Mouse (Mus musculus) CH12.LX (cell line): ENCODE results near the gene Ccdc24. TPM values are rescaled to one million over a fixed set of nuclear protein-coding genes. Genes with fewer than 3 reads are reported as not detected.

Source experiments
- DNase-seq: peaks from one replicate; pipeline ENCODE4 v3.0.0-alpha.2; 2013; ENCODE audit errors: extremely low read depth
- H3K27ac ChIP-seq: 2 replicates; pipeline ENCODE4 v1.5.1; 2012; ENCODE audit warnings: low read depth, mild to moderate bottlenecking, control low read depth, moderate library complexity; ENCODE audit not compliant: insufficient read depth
- H3K27me3 ChIP-seq: replicated peaks from 2 replicates; pipeline ENCODE3; 2012; ENCODE audit warnings: inconsistent platforms
- H3K36me3 ChIP-seq, 2 experiments: replicated peaks in 1 of 2; 2 replicates each; pipeline versions ENCODE3 to v1.6.1; 2012; ENCODE audit warnings: inconsistent platforms in 1 of 2, low read length in 1 of 2, mild to moderate bottlenecking in 1 of 2, mixed read lengths in 1 of 2, moderate library complexity in 1 of 2; ENCODE audit not compliant: control insufficient read depth in 1 of 2, insufficient read depth in 1 of 2
- H3K4me1 ChIP-seq, 2 experiments: 2 replicates each; pipeline ENCODE4 v1.6.1; 2012; ENCODE audit warnings: inconsistent platforms in 1 of 2, moderate library complexity in 1 of 2; ENCODE audit not compliant: insufficient read depth in 2 of 2, control insufficient read depth in 1 of 2
- H3K4me2 ChIP-seq: 2 replicates; pipeline ENCODE4 v1.6.1; 2012; ENCODE audit warnings: low read depth, mild to moderate bottlenecking, control low read depth; ENCODE audit not compliant: poor library complexity, insufficient read depth, severe bottlenecking
- H3K4me3 ChIP-seq, 3 experiments: fragments of 150-350 bp in 1 of 3; sonication (generic) in 1 of 3; replicated peaks in 1 of 3; 2 replicates each; pipeline versions ENCODE3 to v1.5.1; 2011 to 2012; ENCODE audit warnings: low read depth in 2 of 3, low read length in 2 of 3, mild to moderate bottlenecking in 2 of 3, moderate library complexity in 2 of 3, control low read depth in 1 of 3, improper control_type of control experiment in 1 of 3, inconsistent platforms in 1 of 3, mixed read lengths in 1 of 3; ENCODE audit not compliant: poor library complexity in 1 of 3
- H3K79me2 ChIP-seq: replicated peaks from 2 replicates; pipeline ENCODE4 v1.6.1; 2012; ENCODE audit warnings: mild to moderate bottlenecking, moderate library complexity; ENCODE audit not compliant: control insufficient read depth, poor library complexity, insufficient read depth, severe bottlenecking; ENCODE audit errors: extremely low read depth
- H3K9ac ChIP-seq: 2 replicates; pipeline ENCODE4 v1.6.1; 2012; ENCODE audit warnings: low read depth, mild to moderate bottlenecking, control low read depth, moderate library complexity; ENCODE audit not compliant: insufficient read depth
- H3K9me3 ChIP-seq: replicated peaks from 2 replicates; pipeline ENCODE3; 2012; ENCODE audit warnings: low read length, inconsistent platforms, mixed read lengths
- CTCF ChIP-seq, 2 experiments: IDR thresholded peaks in 1 of 2; conservative IDR thresholded peaks in 1 of 2; 2 replicates each; pipeline ENCODE4 v1.5.1; 2011 to 2012; ENCODE audit warnings: low read depth in 2 of 2, low read length in 2 of 2, improper control_type of control experiment in 1 of 2, inconsistent platforms in 1 of 2, mild to moderate bottlenecking in 1 of 2, moderate library complexity in 1 of 2
- EP300 ChIP-seq: IDR thresholded peaks from 2 replicates; pipeline ENCODE4 v1.6.1; 2011; ENCODE audit warnings: low read length, improper control_type of control experiment
- ETS1 ChIP-seq: conservative IDR thresholded peaks from 2 replicates; pipeline ENCODE4 v1.6.1; 2012; ENCODE audit warnings: low read depth, mild to moderate bottlenecking, inconsistent platforms, low read length, improper control_type of control experiment, moderate library complexity
- MAFK ChIP-seq: IDR thresholded peaks from 2 replicates; pipeline ENCODE4 v1.6.1; 2011; ENCODE audit warnings: low read length, improper control_type of control experiment; ENCODE audit not compliant: insufficient replicate concordance
- MAZ ChIP-seq: IDR thresholded peaks from 2 replicates; pipeline ENCODE4 v1.6.1; 2012; ENCODE audit warnings: low read depth, mild to moderate bottlenecking, inconsistent platforms, low read length, improper control_type of control experiment, moderate library complexity
- MEF2A ChIP-seq: IDR thresholded peaks from 2 replicates; pipeline ENCODE4 v1.6.1; 2014; ENCODE audit warnings: low read depth, mild to moderate bottlenecking, inconsistent platforms, low read length, improper control_type of control experiment, borderline replicate concordance
- MXI1 ChIP-seq: IDR thresholded peaks from 2 replicates; pipeline ENCODE4 v1.6.1; 2011; ENCODE audit warnings: mild to moderate bottlenecking, low read depth, low read length, improper control_type of control experiment
- MYC ChIP-seq: IDR thresholded peaks from 2 replicates; pipeline ENCODE4 v1.6.1; 2011; ENCODE audit warnings: low read depth, mild to moderate bottlenecking, improper control_type of control experiment, low read length
- NRF1 ChIP-seq: IDR thresholded peaks from 2 replicates; pipeline ENCODE4 v1.6.1; 2014; ENCODE audit warnings: low read depth, mild to moderate bottlenecking, inconsistent platforms, low read length, improper control_type of control experiment, moderate library complexity
- POLR2A ChIP-seq: IDR thresholded peaks from 2 replicates; pipeline ENCODE4 v1.6.1; 2011; ENCODE audit warnings: low read depth, mild to moderate bottlenecking, improper control_type of control experiment, low read length
- POLR2AphosphoS2 ChIP-seq: IDR thresholded peaks from 2 replicates; pipeline ENCODE4 v1.6.1; 2011; ENCODE audit warnings: low read depth, low read length, improper control_type of control experiment
- RCOR1 ChIP-seq: conservative IDR thresholded peaks from 2 replicates; pipeline ENCODE4 v1.6.1; 2012; ENCODE audit warnings: low read depth, mild to moderate bottlenecking, inconsistent platforms, low read length, improper control_type of control experiment
- SIN3A ChIP-seq: IDR thresholded peaks from 2 replicates; pipeline ENCODE4 v1.6.1; 2012; ENCODE audit warnings: low read length, improper control_type of control experiment, inconsistent platforms
- UBTF ChIP-seq: IDR thresholded peaks from 2 replicates; pipeline ENCODE4 v1.6.1; 2012; ENCODE audit warnings: low read depth, mild to moderate bottlenecking, inconsistent platforms, low read length, improper control_type of control experiment, moderate library complexity
- ZMIZ1 ChIP-seq: IDR thresholded peaks from 2 replicates; pipeline ENCODE4 v1.6.1; 2012; ENCODE audit warnings: low read depth, mild to moderate bottlenecking, inconsistent platforms, low read length, improper control_type of control experiment
- ZNF384 ChIP-seq: IDR thresholded peaks from 2 replicates; pipeline ENCODE4 v1.6.1; 2012; ENCODE audit warnings: low read depth, low read length, improper control_type of control experiment, inconsistent platforms
- dilution Hi-C: fragments of 300-500 bp; cut with MboI; formaldehyde crosslinking; loops from 2 replicates; pipeline ENCODE4 v1.14.3; 2020; ENCODE audit warnings: low sequenced_read_pairs; ENCODE audit not compliant: extremely low pct_unique_long_range_greater_than_20kb, extremely low pct_ligation_motif_present
- in situ Hi-C: fragments of 300-500 bp; cut with MboI; formaldehyde crosslinking; loops from 3 replicates; pipeline ENCODE4 v1.14.3; 2019; ENCODE audit warnings: low sequenced_read_pairs, low pct_ligation_motif_present, low pct_unique_long_range_greater_than_20kb, mixed read lengths
- polyA plus RNA-seq: library from polyadenylated mRNA; unstranded; fragments of >175 nt; gene quantifications from 2 replicates; pipeline ENCODE4 v1.2.1, GENCODE M21; 2012; ENCODE audit warnings: low read depth; ENCODE audit not compliant: insufficient read length
- total RNA-seq, 2 experiments: library from RNA; depleted of rRNA; stranded (reverse); fragments of 300-350 nt in 1 of 2; fragments of >200 nt in 1 of 2; gene quantifications; 2 replicates each; pipeline ENCODE4 v1.2.3; 2012 to 2014

The Ccdc24 gene
- total and polyA plus RNA-seq, 3 experiments = 0.81 to 0.93 TPM; not detected in 1

GRCm38 (mm10) chr4:117849506-117849905 lies 22.9 kb downstream of the Ccdc24 start:
- Histone ChIP-seq H3K27me3 (no peaks in the 10 kb centered on the region), H3K4me1 (peaks cover 0 to 5% of the 10 kb centered on the region in 2 experiments; a peak in 1 of 4 replicates), H3K9ac (no peak overlapping the region), H3K79me2 (no peaks in the 10 kb centered on the region), H3K4me3 (no peak overlapping the region), H3K9me3 (no peaks in the 10 kb centered on the region), H3K36me3 (peaks cover 24 to 91% of the 10 kb centered on the region in 2 experiments), H3K4me2 (no peak overlapping the region), H3K27ac (no peak overlapping the region)
- TF ChIP-seq RCOR1 (no peak), ETS1 (no peak), ZNF384 (no peak), MYC (no peak), MEF2A (no peak), MXI1 (no peak), NRF1 (no peak), ZMIZ1 (no peak), UBTF (no peak), MAZ (no peak), POLR2A (no peak), MAFK (no peak), CTCF (conservative IDR thresholded peaks at IDR 0.05 in 1 of 2, IDR thresholded peaks at IDR 0.05 in 1 of 2; ENCODE audit: low read depth in 2 of 2, low read length in 2 of 2) (no peak)
- dilution Hi-C loops (no loop called here), in situ Hi-C loops (loop anchor here (25.0 kb wide), 1 partner anchor 238 kb away; no protein-coding TSS in a partner anchor)
- no peak for DNase-seq

- dilution Hi-C loops = no loop called here
- Histone ChIP-seq H3K27me3 (no peaks in the 10 kb centered on the region), H3K9me3 (no peaks in the 10 kb centered on the region), H3K27ac (no peak overlapping the region)
- DNase-seq = no peak
- TF ChIP-seq EP300 = no peak
- TF ChIP-seq SIN3A = no peak
- TF ChIP-seq RCOR1 = no peak
- no peak for TF ChIP-seq CTCF (conservative IDR thresholded peaks at IDR 0.05 in 1 of 2, IDR thresholded peaks at IDR 0.05 in 1 of 2; ENCODE audit: low read depth in 2 of 2, low read length in 2 of 2)
- TF ChIP-seq POLR2AphosphoS2 = no peak
- TF ChIP-seq NRF1 = no peak
- TF ChIP-seq ZNF384 = no peak
- TF ChIP-seq, all 38 proteins: peak for 0
- Histone ChIP-seq H3K9ac (no peak overlapping the region), H3K4me2 (no peak overlapping the region), H3K36me3 (peaks cover 24 to 91% of the 10 kb centered on the region in 2 experiments), H3K4me1 (peaks cover 0 to 5% of the 10 kb centered on the region in 2 experiments; a peak in 1 of 4 replicates), H3K4me3 (no peak overlapping the region), H3K79me2 (no peaks in the 10 kb centered on the region)
- in situ Hi-C loops = loop anchor here (25.0 kb wide), 1 partner anchor 238 kb away; no protein-coding TSS in a partner anchor
Observed at GRCm38 (mm10) chr4:117849063-117849462, 23.3 kb downstream of the Ccdc24 start.
